Mouse (Mus musculus): Measurements from ENCODE around the gene Cyp2j8.
"Not testable (repeated sequence)": the region's sequence is repeated elsewhere in the genome, so short reads cannot be mapped to it uniquely, and the experiment has no call there.

The Cyp2j8 gene

DNA sequence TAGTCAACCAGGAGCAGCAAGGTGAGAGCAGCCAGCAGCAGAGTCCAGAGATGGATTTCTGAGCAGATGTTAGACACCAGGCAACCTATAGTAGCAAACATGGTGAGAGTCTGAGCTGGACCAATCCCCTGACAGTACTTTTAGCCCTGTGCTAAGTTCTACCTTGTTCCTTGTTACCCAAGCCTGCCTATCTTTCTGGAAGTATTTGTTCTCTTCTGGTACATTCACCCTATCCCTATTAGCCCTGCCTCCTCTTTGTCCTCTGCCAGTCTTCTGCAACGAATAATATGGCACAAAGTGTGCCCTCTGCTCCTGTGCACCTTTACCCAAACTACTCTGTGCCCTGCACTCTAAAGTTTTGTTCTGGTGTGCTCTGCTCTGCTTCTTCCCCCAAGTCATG, at the start of gene Cyp2j8:
Cyp2j8 (minus strand) TSS at position 101 of the 400 bp plus-strand sequence.
- in situ Hi-C loops (cut with MboI): no loop called here

DNA sequence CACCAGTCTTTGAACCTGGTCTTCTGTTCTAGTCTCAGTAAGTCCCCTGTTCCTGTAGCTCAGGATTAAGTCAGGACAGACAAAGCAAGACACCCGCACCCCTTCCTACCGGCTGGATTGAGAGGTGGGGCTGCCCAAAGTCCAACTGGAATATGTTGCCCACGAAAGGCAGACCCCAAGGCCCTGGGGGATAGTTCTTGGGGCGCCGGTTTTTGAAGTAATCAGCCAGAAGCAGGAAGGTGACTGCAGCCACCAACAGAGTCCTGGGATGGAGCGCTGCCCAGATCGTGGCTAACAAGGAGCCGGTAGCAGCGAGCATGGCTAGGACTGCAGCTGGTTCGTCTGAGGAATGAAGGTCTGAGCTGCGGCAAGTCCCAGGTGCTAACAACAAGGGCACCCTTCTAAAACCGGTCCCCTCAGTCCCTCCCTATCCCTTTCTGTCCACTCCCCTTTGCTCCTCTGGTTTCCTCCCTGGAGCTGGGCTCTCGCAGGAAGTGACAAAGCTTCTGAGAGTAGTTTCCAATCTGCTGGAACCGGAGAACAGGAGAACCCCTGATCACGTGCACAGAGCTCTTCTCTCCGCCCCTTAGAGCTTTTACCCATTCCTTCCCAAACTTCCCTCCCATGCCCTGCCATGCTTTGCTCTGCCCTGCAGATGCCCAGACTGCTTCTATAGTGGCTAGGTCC, 46.1 kb upstream of the Cyp2j8 start, which contains the start of gene Cyp2j6:
Cyp2j6 (minus strand) TSS at position 529 of the 687 bp plus-strand sequence.
- in situ Hi-C loops (cut with MboI): no loop called here

DNA sequence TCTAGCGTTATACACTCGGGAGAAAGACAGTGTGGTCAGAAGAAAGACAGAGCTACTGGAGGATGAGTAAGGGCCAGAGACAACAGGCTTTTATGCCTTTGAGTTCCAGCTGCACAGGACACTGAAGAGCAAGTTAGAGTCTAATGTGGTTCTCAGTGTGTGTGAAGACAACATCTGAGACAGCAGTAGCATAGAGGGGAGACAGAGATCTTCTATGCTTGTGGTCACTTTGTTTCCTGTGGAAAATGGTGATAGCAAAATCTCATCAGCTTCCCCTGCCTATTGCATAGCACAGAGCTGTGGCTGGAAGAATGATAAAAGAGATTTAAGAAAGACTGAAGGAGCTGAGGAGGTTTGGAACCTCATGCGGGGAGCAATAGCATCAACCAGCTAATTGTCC, 44.4 kb upstream of the Cyp2j8 start:
- in situ Hi-C loops (cut with MboI): no loop called here

DNA sequence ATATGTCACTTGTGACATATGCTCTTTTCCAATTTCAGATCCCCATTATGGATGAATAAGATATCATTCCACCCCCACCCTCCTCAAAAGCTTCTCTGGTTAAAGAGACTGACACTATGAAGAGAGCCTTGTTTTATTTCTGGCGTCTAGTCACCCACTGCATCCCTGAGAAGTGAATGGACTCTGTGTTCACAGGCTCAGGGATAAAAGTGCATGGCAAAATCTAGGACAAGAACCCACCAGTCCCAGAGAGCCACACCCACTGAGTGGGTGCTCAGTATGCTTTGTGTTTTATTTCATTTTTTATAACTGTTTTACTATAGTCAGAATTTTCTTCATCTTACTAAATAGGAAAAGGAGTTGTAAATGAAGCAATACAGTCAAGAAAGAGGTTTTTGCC, 38.8 kb upstream of the Cyp2j8 start:
- in situ Hi-C loops (cut with MboI): no loop called here

DNA sequence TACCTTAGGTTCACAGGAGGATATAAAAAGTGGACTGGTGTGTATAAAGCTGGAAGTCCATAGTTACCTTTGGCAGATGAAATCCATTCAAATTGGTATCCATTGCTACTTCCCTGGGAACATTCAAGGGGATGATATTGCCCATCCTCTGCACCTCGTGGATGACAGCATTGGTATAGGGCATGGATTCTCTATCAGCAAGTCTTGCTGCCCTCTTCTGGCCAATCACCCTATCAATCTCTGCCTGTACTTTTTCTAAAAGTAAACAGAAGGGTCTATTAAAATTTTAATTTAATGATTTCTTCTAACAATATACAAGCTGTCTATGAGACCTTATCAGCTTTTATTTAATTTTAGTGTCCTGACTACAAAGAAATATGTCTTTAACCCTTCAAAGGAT, 18.6 kb upstream of the Cyp2j8 start:
- in situ Hi-C loops (cut with MboI): no loop called here

DNA sequence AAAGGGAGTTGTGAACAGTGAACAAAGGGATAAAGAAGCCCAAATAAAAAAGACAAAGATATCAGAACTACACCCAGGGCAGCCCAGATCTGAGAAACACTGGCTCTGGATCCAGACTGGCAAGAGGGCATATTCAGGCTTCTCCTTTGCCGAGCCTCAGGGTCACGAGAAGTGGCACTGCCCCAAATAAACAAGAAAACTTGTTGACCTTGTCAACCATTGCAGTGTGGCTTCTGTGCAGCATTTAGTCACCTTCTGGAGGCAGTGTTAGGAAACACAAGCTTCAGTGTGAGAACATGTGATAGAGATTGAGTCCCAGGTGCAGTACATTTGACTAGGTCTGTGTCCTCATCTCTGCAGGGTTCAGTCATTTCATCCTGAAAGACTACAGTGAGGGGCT, 15.1 kb upstream of the Cyp2j8 start:
- in situ Hi-C loops (cut with MboI): no loop called here

DNA sequence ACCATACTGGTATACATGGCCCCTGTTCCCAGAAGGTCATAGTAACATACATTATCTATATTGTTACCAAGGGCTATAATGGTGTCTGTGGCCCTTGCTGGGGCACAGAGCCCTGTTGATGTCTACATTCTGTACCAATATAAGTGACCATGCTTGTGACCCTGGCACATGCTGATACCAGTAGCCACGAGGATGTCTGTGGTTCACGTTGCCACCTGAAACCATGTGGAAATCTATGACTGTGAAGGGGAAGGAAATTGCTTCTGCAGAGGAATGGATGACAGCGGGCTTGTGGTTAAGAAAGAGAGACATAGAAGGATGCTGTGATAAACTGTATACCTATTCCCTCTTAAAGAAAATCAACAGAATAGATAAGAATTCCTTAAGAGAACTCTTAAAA, 2.9 kb upstream of the Cyp2j8 start:
- in situ Hi-C loops (cut with MboI): no loop called here

DNA sequence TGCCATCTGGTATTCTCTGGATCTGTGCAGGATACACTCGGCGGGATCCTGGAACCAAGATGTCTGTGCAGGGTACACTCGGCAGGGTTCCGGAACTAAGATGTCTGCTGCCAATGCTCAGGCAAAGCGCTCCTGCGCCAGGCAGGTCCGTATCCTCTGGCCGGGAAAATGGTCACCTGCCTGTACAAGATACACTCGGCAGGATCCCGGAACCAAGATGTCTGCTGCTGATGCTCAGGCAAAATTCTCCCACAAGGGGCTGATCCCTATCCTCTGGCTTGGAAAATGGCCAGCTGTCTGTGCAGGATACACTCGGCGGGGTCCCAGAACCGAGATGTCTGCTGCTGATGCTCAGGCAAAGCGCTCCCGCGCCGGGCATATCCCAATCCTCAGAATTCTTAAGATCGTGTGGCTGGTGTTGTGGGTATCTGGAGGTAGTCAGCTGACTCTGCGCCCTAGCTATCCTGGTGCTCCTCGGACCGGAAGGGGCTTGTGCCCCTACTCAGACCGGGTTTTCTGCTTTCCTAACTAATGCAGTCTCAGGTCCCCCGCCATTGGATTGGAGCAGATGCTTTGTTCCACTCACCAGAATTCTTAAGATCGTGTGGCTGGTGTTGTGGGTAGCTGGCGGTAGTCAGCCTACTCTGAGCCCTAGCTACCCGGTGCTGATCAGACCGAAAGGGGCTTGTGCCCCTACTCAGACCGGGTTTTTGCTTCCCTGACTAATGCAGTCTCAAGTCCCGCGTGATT, 43.7 kb downstream of the Cyp2j8 start:
- in situ Hi-C loops (cut with MboI): not testable (repeated sequence)

Data from mature B cell (primary cell).